Comparison of ENCODE assay signal across 10 mouse cellular contexts in genomic region chr3:57843775-57844174, GRCm38 (mm10). TPM values are rescaled to one million over a fixed set of nuclear protein-coding genes. Genes with fewer than 3 reads are reported as not detected.
DNase-seq lines count a peak whose midpoint lies in the region; ATAC-seq and TF ChIP-seq lines count a peak whose summit lies in the region.
"Had no signal": no experiment of that assay in that cellular context is flagged by ENCODE, and none has a peak within 500 bp of the region (broad histone marks: within the 10 kb centered on the region; RNA-seq: fewer than 3 reads in every experiment).

No protein-coding gene starts in this region.

- H3K9me3 ChIP-seq in hindbrain, embryonic 14.5 days (ENCODE audit: control insufficient read depth, low read length), result no peaks in the 10 kb centered on the region
- 0 out of 2 replicates have a peak, but pooled peaks cover 3% of the 10 kb centered on the region for H3K9me3 ChIP-seq in hindbrain, embryonic 10.5 days
- H3K9me3 ChIP-seq in midbrain, postnatal 0 days (ENCODE audit: low read length), result no peaks in the 10 kb centered on the region
- H3K9me3 ChIP-seq in midbrain, embryonic 16.5 days (replicated peaks; ENCODE audit: control insufficient read depth, low read length, poor library complexity, severe bottlenecking), result no peaks in the 10 kb centered on the region

- H3K36me3 ChIP-seq in hindbrain, embryonic 14.5 days (replicated peaks; ENCODE audit: control insufficient read depth, insufficient read depth), result peaks cover 49% of the 10 kb centered on the region
- H3K36me3 ChIP-seq in hindbrain, embryonic 10.5 days, result peaks cover 60% of the 10 kb centered on the region
- H3K36me3 ChIP-seq in midbrain, postnatal 0 days (ENCODE audit: insufficient read depth, low read length), result peaks cover 9% of the 10 kb centered on the region
- H3K36me3 ChIP-seq in midbrain, embryonic 16.5 days (ENCODE audit: control insufficient read depth, insufficient read depth, low read length), result peaks cover 27% of the 10 kb centered on the region
- no peaks in the 10 kb centered on the region for H3K36me3 ChIP-seq in small intestine, adult 2 months (ENCODE audit: control insufficient read depth, insufficient read depth, low read length)

- TF ChIP-seq POLR2A in small intestine, adult 2 months (IDR thresholded peaks at IDR 0.05; ENCODE audit: low read depth, low read length), result no peak

- H3K27ac ChIP-seq in hindbrain, embryonic 14.5 days, result no peak overlapping the region
- H3K27ac ChIP-seq in hindbrain, embryonic 10.5 days, result no peak overlapping the region
- no peak overlapping the region for H3K27ac ChIP-seq in midbrain, postnatal 0 days (ENCODE audit: low read depth, low read length)
- H3K27ac ChIP-seq in midbrain, embryonic 16.5 days (ENCODE audit: low read length), result no peak overlapping the region
- H3K27ac ChIP-seq in small intestine, adult 2 months (ENCODE audit: insufficient read depth, low read depth, low read length), result no peak overlapping the region

- ATAC-seq in hindbrain, embryonic 14.5 days (ENCODE audit: low FRiP score), result no peak
- no peak for ATAC-seq in midbrain, postnatal 0 days (ENCODE audit: low FRiP score)
- no peak for ATAC-seq in midbrain, embryonic 16.5 days

- peaks cover 21% of the 10 kb centered on the region for H3K4me1 ChIP-seq in hindbrain, embryonic 14.5 days (replicated peaks; ENCODE audit: control insufficient read depth, insufficient read depth, low read length)
- H3K4me1 ChIP-seq in hindbrain, embryonic 10.5 days (replicated peaks), result peaks cover 13% of the 10 kb centered on the region
- H3K4me1 ChIP-seq in midbrain, postnatal 0 days (ENCODE audit: insufficient read depth, low read length), result 0 out of 2 replicates have a peak, but pooled peaks cover 5% of the 10 kb centered on the region
- peaks cover 27% of the 10 kb centered on the region for H3K4me1 ChIP-seq in midbrain, embryonic 16.5 days (ENCODE audit: control insufficient read depth, insufficient read depth, low read length)
- peaks cover 2% of the 10 kb centered on the region for H3K4me1 ChIP-seq in small intestine, adult 2 months (ENCODE audit: control insufficient read depth, insufficient read depth, insufficient read length, low read length)

- no peak overlapping the region for H3K4me2 ChIP-seq in hindbrain, embryonic 14.5 days (replicated peaks)
- H3K4me2 ChIP-seq in midbrain, postnatal 0 days (ENCODE audit: low read depth, low read length, poor library complexity, severe bottlenecking), result no peak overlapping the region
- H3K4me2 ChIP-seq in midbrain, embryonic 16.5 days (ENCODE audit: low read length), result no peak overlapping the region

- H3K9ac ChIP-seq in hindbrain, embryonic 14.5 days, result no peak overlapping the region
- no peak overlapping the region for H3K9ac ChIP-seq in midbrain, postnatal 0 days (replicated peaks; ENCODE audit: low read length, poor library complexity, severe bottlenecking)
- no peak overlapping the region for H3K9ac ChIP-seq in midbrain, embryonic 16.5 days (ENCODE audit: low read depth, low read length)

- H3K4me3 ChIP-seq in hindbrain, embryonic 14.5 days (replicated peaks; ENCODE audit: low read length), result no peak overlapping the region
- no peak overlapping the region for H3K4me3 ChIP-seq in hindbrain, embryonic 10.5 days
- no peak overlapping the region for H3K4me3 ChIP-seq in midbrain, postnatal 0 days (ENCODE audit: low read depth, low read length)
- H3K4me3 ChIP-seq in midbrain, embryonic 16.5 days (ENCODE audit: low read depth, low read length), result no peak overlapping the region
- H3K4me3 ChIP-seq in small intestine, adult 2 months (ENCODE audit: low read depth, low read length), result no peak overlapping the region

- TF ChIP-seq CTCF in midbrain, postnatal 0 days (IDR thresholded peaks at IDR 0.05), result peak; percentile 79
- TF ChIP-seq CTCF in small intestine, adult 2 months (IDR thresholded peaks at IDR 0.05; ENCODE audit: extremely low read depth, insufficient read length, insufficient replicate concordance, low read depth, low read length), result peak; percentile 38; the same call in 1 of the 2 replicates

- peak; percentile 75 for DNase-seq in hindbrain, embryonic 14.5 days (ENCODE audit: low spot score)
- no peak for DNase-seq in hindbrain, embryonic 10.5 days (ENCODE audit: low spot score)
- peak; percentile 78 for DNase-seq in midbrain, postnatal 0 days (ENCODE audit: low spot score)
- DNase-seq in brain, adult 2 months (ENCODE audit: low read depth, low spot score), result peak; percentile 27
- no peak for DNase-seq in kidney, postnatal 10 days
- no peak for DNase-seq in layer of hippocampus, postnatal 10 days (ENCODE audit: low spot score in 2 of 2)
- DNase-seq: cerebellum, postnatal 36 days had no signal

- no peaks in the 10 kb centered on the region for H3K27me3 ChIP-seq in hindbrain, embryonic 14.5 days (ENCODE audit: control insufficient read depth, insufficient read depth, low read length)
- H3K27me3 ChIP-seq in hindbrain, embryonic 10.5 days (ENCODE audit: insufficient read depth, poor library complexity, severe bottlenecking), result no peaks in the 10 kb centered on the region
- H3K27me3 ChIP-seq in midbrain, postnatal 0 days (ENCODE audit: insufficient read depth, low read length), result no peaks in the 10 kb centered on the region
- H3K27me3 ChIP-seq in midbrain, embryonic 16.5 days (ENCODE audit: control insufficient read depth, insufficient read depth, low read depth, low read length), result no peaks in the 10 kb centered on the region
- H3K27me3 ChIP-seq in small intestine, adult 2 months (ENCODE audit: control insufficient read depth, insufficient read depth, low read length), result 0 out of 2 replicates have a peak, but pooled peaks cover 6% of the 10 kb centered on the region

RNA-seq across cellular contexts. Expression of gene Pfn2, which starts 4.1 kb away (rescaled TPM):
- polyA plus RNA-seq in hindbrain, embryonic 14.5 days (2014; fragmentation: Nextera tagmentation; extraction: Ambion mirVana), result 736 and 803 TPM in 2 replicates
- 177 and 239 TPM in 2 replicates for polyA plus RNA-seq in hindbrain, embryonic 10.5 days (2016; fragmentation: Nextera tagmentation; extraction: Ambion mirVana)
- 477 and 535 TPM in 2 replicates for total RNA-seq in midbrain, postnatal 0 days (2014; rRNA removed)
- polyA plus RNA-seq in midbrain, postnatal 0 days (2015; fragmentation: Nextera tagmentation; extraction: Ambion mirVana), result 754 and 772 TPM in 2 replicates
- 688 and 753 TPM in 2 replicates for polyA plus RNA-seq in midbrain, embryonic 16.5 days (2015; fragmentation: Nextera tagmentation; extraction: Ambion mirVana)
- 0.33 and 0.95 TPM in 2 replicates for polyA plus RNA-seq in small intestine, adult 2 months (2012; rRNA removed)
- 100 to 1,000 TPM; 528 to 569 TPM for total RNA-seq in layer of hippocampus, postnatal 10 days (2021)
- total RNA-seq: monocyte, adult 5-6 weeks had no signal

Comparison
In these comparisons a context has a peak if more than half of its experiments do, and no peak if none do; other contexts are left out.
1. DNase-seq: peak in hindbrain, embryonic 14.5 days (single experiment), midbrain, postnatal 0 days (single experiment) and brain, adult 2 months (single experiment); none in hindbrain, embryonic 10.5 days (single experiment), kidney, postnatal 10 days (single experiment) and layer of hippocampus, postnatal 10 days (0 of 2).
2. RNA of gene Pfn2, which starts 4.1 kb away (polyA plus RNA-seq): 754 to 772 TPM in midbrain, postnatal 0 days, 688 to 753 TPM in midbrain, embryonic 16.5 days, 736 to 803 TPM in hindbrain, embryonic 14.5 days and 177 to 239 TPM in hindbrain, embryonic 10.5 days; 0.33 to 0.95 TPM in small intestine, adult 2 months; every median in the first group is over 10 times any median in the second.